Mouse (Mus musculus) intestine, embryonic 15.5 days (tissue): ENCODE results near the gene Prkcb. TPM values are rescaled to one million over a fixed set of nuclear protein-coding genes. Genes with fewer than 3 reads are reported as not detected.

ENCODE experiments used
- ATAC-seq: fragments of 200-750 bp; cut with Nextera tagmentation; 2 replicates; pipeline ENCODE4 v1.8.0; 2017; ENCODE audit warnings: moderate TSS enrichment, moderate library complexity
- H3K27ac ChIP-seq: fragments of 300-500 bp; sonication (generic); 2 replicates; pipeline ENCODE4 v1.5.1; 2015; ENCODE audit warnings: mild to moderate bottlenecking, inconsistent platforms
- H3K27me3 ChIP-seq: fragments of 300-500 bp; sonication (generic); replicated peaks from 2 replicates; pipeline ENCODE4 v1.6.1; 2015; ENCODE audit warnings: inconsistent platforms
- H3K36me3 ChIP-seq: fragments of 300-500 bp; sonication (generic); 2 replicates; pipeline ENCODE4 v1.6.1; 2015; ENCODE audit warnings: inconsistent platforms
- H3K4me1 ChIP-seq: fragments of 300-500 bp; sonication (generic); replicated peaks from 2 replicates; pipeline ENCODE4 v1.6.1; 2015; ENCODE audit warnings: inconsistent platforms
- H3K4me2 ChIP-seq: fragments of 300-500 bp; sonication (generic); replicated peaks from 2 replicates; pipeline ENCODE4 v1.6.1; 2015; ENCODE audit warnings: mild to moderate bottlenecking, inconsistent platforms
- H3K4me3 ChIP-seq: fragments of 300-500 bp; sonication (generic); replicated peaks from 2 replicates; pipeline ENCODE4 v1.5.1; 2015; ENCODE audit warnings: inconsistent platforms
- H3K9ac ChIP-seq: fragments of 300-500 bp; sonication (generic); 2 replicates; pipeline ENCODE4 v1.6.1; 2015; ENCODE audit warnings: inconsistent platforms
- H3K9me3 ChIP-seq: fragments of 300-500 bp; sonication (generic); 2 replicates; pipeline ENCODE4 v1.6.1; 2016; ENCODE audit warnings: inconsistent platforms
- WGBS: fragments of 180-500 bp; shearing (Covaris S2); methylation state at CpG from one replicate; pipeline ENCODE4 v1.1.7; 2015; 5-methylcytosine and 5-hydroxymethylcytosine counted together
- polyA plus RNA-seq: library from polyadenylated mRNA; unstranded; fragments of >200 nt; fragmentation: Nextera tagmentation; extraction: Ambion mirVana; gene quantifications from 2 replicates; pipeline ENCODE4 v1.2.1, GENCODE M21; 2015

Prkcb gene
- polyA plus RNA-seq, 1 experiment from 2014 or later: 12.3 TPM

DNA sequence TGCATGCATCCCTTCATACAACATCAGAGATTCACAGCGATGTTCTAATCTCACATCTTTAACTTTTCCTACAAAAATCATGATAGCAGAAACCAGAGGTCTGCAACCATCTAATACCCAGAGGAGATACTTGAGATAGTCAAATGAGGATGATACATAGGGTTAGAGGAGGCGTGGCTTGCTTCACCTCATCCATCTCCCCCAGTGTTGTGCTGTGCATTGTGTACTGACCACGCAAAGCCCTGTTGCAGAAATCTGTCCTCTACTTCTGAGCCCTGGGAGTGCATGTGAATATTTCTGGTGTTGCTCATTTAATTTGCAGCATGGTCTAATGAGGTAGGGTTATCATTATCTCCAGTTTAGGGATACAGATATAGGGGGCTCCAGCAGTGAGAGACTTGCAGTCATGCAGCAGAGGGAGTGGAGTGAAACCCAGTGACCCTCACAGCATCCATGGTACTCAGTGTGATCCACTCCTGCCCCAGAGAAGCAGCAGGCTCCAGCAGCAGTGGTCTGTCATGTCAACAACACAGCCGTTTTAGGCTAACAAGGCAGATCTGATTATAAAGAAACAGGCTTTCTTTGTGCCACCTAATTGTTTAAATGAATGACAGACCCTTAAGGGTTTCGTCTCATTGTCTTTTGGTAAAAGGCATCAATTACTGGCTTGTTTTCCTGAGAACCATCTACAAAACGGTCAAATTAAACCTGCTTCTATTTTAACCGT, 269.7 kb downstream of the Prkcb start:
- Histone ChIP-seq H3K36me3 (no peaks in the 10 kb centered on the region), H3K4me2 (no peak overlapping the region), H3K27ac (no peak overlapping the region), H3K27me3 (no peaks in the 10 kb centered on the region), H3K9me3 (no peaks in the 10 kb centered on the region), H3K9ac (no peak overlapping the region), H3K4me1 (no peaks in the 10 kb centered on the region), H3K4me3 (no peak overlapping the region)
- no peak for ATAC-seq
- 41% methylated on average over 7 of the region's 7 CpGs for WGBS

DNA sequence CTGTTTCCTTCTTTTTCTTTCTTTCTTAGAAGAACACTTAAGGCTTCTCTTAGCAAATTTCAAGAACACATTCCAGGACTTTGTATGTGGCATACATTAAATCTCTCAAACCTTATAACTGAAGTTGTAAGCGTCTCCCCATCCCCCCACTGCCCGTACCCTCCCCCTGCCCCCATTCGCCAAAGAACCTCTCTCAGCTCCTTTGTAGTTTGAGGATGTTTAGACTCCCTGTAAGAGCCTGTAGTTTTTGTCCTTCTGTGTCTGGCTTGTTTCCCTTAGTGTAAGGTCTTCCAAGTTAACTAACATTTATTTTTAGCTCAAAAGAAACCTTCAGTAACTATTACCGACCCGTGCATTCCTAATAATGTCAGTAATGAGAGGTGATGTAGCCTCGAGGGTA, 270.4 kb downstream of the Prkcb start:
- Histone ChIP-seq H3K9ac (no peak overlapping the region), H3K27ac (no peak overlapping the region), H3K36me3 (no peaks in the 10 kb centered on the region), H3K9me3 (no peaks in the 10 kb centered on the region), H3K4me2 (no peak overlapping the region), H3K4me3 (no peak overlapping the region), H3K27me3 (no peaks in the 10 kb centered on the region), H3K4me1 (no peaks in the 10 kb centered on the region)
- 33% methylated on average over 6 of the region's 6 CpGs for WGBS
- ATAC-seq: no peak

DNA sequence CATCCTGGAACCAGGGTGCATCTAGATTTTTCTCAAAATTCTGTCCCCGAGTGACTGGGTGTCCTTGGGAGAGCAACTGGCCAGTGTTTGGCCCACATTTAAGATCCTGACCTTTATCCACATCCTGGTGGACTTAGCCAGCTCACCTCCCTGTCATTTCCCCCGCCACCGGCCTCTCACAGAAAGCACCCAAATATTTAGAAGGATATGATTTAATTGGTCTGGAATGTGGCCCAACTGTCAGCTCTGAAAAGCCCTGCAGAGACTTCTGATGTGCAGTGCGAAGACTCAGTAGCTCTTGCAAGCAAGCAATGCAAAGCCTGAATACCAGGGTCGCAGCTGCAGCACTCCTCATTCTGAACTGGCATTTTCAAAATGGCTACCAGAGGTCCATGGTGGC, 274.0 kb downstream of the Prkcb start:
- no peaks in the 10 kb centered on the region for H3K9me3 ChIP-seq
- H3K36me3 ChIP-seq: no peaks in the 10 kb centered on the region
- 49% methylated on average over 5 of the region's 5 CpGs for WGBS
- no peak overlapping the region for H3K4me3 ChIP-seq
- no peak overlapping the region for H3K4me2 ChIP-seq
- no peaks in the 10 kb centered on the region for H3K27me3 ChIP-seq
- no peaks in the 10 kb centered on the region for H3K4me1 ChIP-seq
- no peak for ATAC-seq
- H3K27ac ChIP-seq: no peak overlapping the region
- H3K9ac ChIP-seq: no peak overlapping the region

DNA sequence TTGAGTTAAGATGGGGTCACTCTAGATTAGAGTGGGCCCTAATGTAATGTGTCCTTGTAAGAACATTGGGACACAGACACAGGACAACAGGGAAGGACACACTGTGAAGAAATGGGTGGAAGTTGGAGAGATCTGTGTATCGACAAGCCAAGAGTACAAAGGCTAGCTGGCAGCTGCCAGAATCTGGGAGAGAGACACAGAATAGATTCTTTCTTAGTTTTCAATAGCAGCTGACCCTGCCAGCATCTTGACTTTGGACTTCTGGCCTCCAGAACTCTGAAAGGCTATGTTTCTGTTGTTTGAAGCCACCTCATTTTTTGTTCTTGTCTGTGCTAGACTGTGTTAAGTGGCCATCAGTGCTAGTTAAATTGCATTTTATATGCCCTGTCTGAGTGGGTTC, 276.8 kb downstream of the Prkcb start:
- no peak for ATAC-seq

DNA sequence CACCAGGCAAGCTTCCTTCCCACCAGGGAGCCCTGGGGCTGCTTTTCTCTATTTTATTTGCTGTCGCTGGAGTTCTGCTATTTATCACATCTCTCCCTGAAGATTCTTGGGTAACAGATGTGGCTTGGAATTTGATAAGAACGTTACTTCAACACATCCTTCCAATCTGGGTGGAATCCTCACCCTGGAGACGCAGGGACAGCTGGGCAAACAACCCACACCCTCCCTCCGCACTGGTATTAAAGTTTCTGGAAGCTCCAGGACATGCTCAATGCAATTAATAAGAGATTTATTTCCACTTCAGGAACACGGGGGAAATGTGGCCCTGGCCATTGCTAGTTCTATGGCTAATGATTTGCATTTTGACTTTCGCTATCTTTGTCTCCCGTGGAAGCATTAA, 277.5 kb downstream of the Prkcb start:
- Histone ChIP-seq H3K4me3 (no peak overlapping the region), H3K9me3 (no peaks in the 10 kb centered on the region), H3K36me3 (no peaks in the 10 kb centered on the region), H3K27me3 (no peaks in the 10 kb centered on the region), H3K9ac (no peak overlapping the region), H3K4me2 (no peak overlapping the region), H3K27ac (no peak overlapping the region), H3K4me1 (no peaks in the 10 kb centered on the region)
- WGBS: 34% methylated on average over 7 of the region's 7 CpGs
- ATAC-seq: no peak

More for the DNA sequence above, 276.8 kb downstream of the Prkcb start:
- Histone ChIP-seq H3K27me3 (no peaks in the 10 kb centered on the region), H3K4me1 (no peaks in the 10 kb centered on the region), H3K4me2 (no peak overlapping the region), H3K4me3 (no peak overlapping the region), H3K9ac (no peak overlapping the region), H3K27ac (no peak overlapping the region), H3K9me3 (no peaks in the 10 kb centered on the region), H3K36me3 (no peaks in the 10 kb centered on the region)
- WGBS: 58% methylated on average over 1 of the region's 1 CpGs

DNA sequence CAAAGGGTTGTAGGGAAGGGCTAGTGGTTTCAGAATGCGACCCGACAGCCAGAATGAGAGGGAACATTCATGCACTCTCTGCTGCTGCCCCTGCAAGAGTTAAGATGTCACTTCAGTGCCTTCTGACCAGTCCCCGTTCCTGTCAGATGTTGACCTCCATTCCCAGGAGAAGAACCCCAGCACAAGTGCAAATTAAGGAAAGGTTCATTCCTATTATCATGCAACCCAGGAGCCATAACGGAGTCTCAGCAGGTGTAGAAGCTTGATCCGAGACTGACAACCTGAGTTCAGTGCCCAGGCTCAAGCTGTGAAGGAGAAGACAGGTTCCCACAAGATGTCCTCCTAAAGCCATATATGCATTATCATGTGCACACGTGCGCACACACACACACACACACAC, 280.2 kb downstream of the Prkcb start:
- Histone ChIP-seq H3K36me3 (no peaks in the 10 kb centered on the region), H3K27me3 (no peaks in the 10 kb centered on the region), H3K27ac (no peak overlapping the region), H3K9ac (no peak overlapping the region), H3K4me3 (no peak overlapping the region), H3K4me2 (no peak overlapping the region), H3K9me3 (no peaks in the 10 kb centered on the region), H3K4me1 (no peaks in the 10 kb centered on the region)
- WGBS: 81% methylated on average over 7 of the region's 7 CpGs
- no peak for ATAC-seq

DNA sequence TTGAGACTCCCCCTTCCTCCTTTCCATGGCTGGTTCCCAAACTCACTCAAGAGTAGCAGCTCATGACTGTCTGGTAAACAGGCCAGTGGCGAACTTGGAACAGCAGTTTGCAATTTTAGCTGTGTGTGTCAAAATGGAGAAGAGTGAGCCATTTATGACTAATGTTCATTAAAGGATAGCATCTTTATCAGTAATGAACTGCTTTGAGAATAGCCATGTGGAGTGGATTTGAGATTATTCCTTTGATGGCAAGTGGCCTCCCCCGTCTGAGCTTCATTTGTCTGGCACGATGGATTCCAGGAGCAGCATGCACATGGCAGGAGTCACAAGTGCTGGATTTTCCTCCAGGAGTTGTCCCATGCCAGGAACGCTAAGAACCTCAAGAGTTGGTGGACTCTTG, 281.9 kb downstream of the Prkcb start:
- no peak overlapping the region for H3K4me3 ChIP-seq
- H3K27ac ChIP-seq: no peak overlapping the region
- H3K4me2 ChIP-seq: no peak overlapping the region
- H3K9ac ChIP-seq: no peak overlapping the region
- H3K9me3 ChIP-seq: no peaks in the 10 kb centered on the region
- no peaks in the 10 kb centered on the region for H3K36me3 ChIP-seq
- WGBS: 65% methylated on average over 4 of the region's 4 CpGs
- ATAC-seq: no peak
- no peaks in the 10 kb centered on the region for H3K4me1 ChIP-seq
- no peaks in the 10 kb centered on the region for H3K27me3 ChIP-seq

DNA sequence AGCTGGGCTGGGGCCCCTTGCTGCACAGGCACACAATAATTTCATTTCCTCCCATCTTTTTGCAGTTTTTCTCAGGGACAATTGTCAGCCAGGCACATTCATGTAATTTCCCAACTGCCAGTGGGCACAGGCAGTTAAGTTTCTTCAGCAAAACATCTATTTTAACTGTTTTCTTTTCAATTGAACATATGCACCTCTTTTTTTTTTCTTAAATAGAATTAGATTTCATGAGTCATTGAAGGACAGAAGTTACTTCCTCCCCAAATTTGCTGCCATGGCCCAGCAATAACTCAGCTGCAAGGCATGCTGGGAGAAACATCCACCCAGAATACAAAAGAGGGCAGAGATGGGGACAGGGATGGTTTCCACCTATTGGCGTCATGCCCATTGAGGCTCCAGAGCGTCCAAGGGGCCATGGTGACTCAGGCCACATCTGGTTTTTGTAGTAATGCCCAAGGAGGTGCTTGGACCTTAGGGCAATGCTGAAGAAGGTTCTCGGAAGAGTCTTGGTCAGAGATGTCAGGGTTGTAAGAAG, 284.6 kb downstream of the Prkcb start:
- H3K9me3 ChIP-seq: no peaks in the 10 kb centered on the region

DNA sequence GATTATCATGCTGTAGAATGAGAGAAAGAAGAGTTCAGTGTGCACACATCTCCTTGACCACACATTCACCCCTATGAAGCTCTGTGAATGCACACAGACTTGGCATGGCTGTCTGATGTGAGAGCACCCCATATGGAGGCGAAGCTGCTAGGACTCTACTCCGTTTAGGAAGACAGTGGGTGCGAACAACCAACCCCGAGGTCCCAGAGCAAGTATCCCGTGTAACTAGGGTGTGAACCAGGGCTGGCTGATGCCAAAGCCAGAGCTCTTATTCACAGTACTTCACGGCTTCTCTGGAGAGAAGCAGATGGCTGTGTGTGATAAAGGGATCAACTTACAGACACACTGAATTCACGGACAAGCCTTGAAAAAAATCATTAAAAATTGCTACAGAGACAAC, 285.9 kb downstream of the Prkcb start:
- Histone ChIP-seq H3K4me3 (no peak overlapping the region), H3K4me1 (no peaks in the 10 kb centered on the region), H3K27me3 (no peaks in the 10 kb centered on the region), H3K27ac (no peak overlapping the region), H3K9ac (no peak overlapping the region), H3K36me3 (no peaks in the 10 kb centered on the region), H3K4me2 (no peak overlapping the region), H3K9me3 (no peaks in the 10 kb centered on the region)
- no peak for ATAC-seq
- 76% methylated on average over 7 of the region's 7 CpGs for WGBS

More for the DNA sequence above, 284.6 kb downstream of the Prkcb start:
- no peak overlapping the region for H3K4me2 ChIP-seq
- 83% methylated on average over 3 of the region's 3 CpGs for WGBS
- H3K36me3 ChIP-seq: no peaks in the 10 kb centered on the region
- no peak for ATAC-seq
- no peak overlapping the region for H3K9ac ChIP-seq
- no peaks in the 10 kb centered on the region for H3K27me3 ChIP-seq
- H3K27ac ChIP-seq: no peak overlapping the region
- no peaks in the 10 kb centered on the region for H3K4me1 ChIP-seq
- H3K4me3 ChIP-seq: no peak overlapping the region

DNA sequence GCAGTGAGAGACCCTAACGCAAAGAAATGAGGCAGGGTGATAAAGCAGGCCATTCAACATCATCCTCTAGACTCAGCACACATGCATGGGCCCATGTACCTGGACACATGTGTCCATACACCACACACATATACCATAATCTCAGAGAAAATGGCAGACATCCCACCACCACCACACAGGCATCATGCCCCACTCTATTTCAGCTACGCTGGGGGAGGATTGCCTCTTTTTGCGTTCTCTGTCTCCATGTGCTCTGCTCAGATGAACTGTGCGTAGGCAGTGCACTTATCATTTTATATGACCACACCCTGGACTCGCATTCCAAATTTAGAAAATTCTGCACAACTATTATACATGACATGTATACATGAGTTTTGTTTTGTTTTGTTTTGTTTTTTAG, 286.5 kb downstream of the Prkcb start:
- Histone ChIP-seq H3K9ac (no peak overlapping the region), H3K36me3 (no peaks in the 10 kb centered on the region), H3K4me3 (no peak overlapping the region), H3K27ac (no peak overlapping the region), H3K9me3 (no peaks in the 10 kb centered on the region), H3K4me1 (no peaks in the 10 kb centered on the region), H3K4me2 (no peak overlapping the region), H3K27me3 (no peaks in the 10 kb centered on the region)
- WGBS: 81% methylated on average over 5 of the region's 5 CpGs
- no peak; the same call in 1 of the 2 replicates for ATAC-seq

DNA sequence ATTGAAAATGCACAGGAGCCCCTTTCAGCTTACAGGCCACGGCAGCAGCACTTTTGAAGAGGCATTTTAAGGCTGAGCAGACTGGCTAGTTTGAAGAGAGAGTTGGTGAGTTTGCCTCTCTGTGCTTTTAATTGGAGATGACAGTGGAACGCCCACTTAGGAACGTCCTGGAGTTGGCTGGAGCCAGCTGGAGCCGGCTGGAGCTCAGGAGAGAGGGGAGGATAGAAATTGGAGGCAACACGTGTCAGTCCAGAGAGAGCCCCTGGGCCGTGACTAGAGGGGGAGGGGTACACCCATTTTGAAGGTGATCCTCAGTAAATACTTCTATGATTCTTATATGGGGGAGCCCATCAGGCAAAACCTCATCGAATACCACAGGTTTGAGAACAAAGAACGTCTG, 287.0 kb downstream of the Prkcb start:
- Histone ChIP-seq H3K4me3 (no peak overlapping the region), H3K36me3 (no peaks in the 10 kb centered on the region), H3K9ac (no peak overlapping the region), H3K27ac (no peak overlapping the region), H3K27me3 (no peaks in the 10 kb centered on the region), H3K9me3 (no peaks in the 10 kb centered on the region), H3K4me1 (no peaks in the 10 kb centered on the region), H3K4me2 (no peak overlapping the region)
- peak; percentile 72 for ATAC-seq
- 39% methylated on average over 8 of the region's 8 CpGs for whole genome bisulfite sequencing

DNA sequence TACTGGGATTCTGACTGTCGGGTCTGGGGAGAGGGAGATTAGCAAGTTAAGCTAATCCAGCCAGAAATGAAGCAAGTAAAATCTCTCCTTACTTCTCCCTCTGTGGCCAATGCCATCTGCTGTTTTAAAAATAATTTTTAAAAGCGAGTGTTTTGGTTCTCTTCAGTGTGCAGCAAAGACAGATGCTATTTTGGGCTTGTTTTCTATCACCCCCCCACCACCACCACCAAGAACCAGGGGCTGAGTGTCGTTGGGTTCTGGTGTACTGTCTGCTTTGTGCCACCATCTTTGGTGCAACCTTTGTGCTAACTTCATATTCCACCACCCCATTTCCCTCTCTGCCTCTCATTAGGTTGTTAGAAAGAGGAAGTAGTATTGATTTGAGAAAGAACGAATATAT, 289.0 kb downstream of the Prkcb start:
- H3K4me3 ChIP-seq: no peak overlapping the region
- H3K27me3 ChIP-seq: no peaks in the 10 kb centered on the region
- no peaks in the 10 kb centered on the region for H3K9me3 ChIP-seq
- no peak overlapping the region for H3K9ac ChIP-seq
- no peaks in the 10 kb centered on the region for H3K36me3 ChIP-seq
- H3K4me2 ChIP-seq: no peak overlapping the region
- no peak for ATAC-seq
- WGBS: 86% methylated on average over 4 of the region's 4 CpGs
- H3K4me1 ChIP-seq: no peaks in the 10 kb centered on the region
- no peak overlapping the region for H3K27ac ChIP-seq

DNA sequence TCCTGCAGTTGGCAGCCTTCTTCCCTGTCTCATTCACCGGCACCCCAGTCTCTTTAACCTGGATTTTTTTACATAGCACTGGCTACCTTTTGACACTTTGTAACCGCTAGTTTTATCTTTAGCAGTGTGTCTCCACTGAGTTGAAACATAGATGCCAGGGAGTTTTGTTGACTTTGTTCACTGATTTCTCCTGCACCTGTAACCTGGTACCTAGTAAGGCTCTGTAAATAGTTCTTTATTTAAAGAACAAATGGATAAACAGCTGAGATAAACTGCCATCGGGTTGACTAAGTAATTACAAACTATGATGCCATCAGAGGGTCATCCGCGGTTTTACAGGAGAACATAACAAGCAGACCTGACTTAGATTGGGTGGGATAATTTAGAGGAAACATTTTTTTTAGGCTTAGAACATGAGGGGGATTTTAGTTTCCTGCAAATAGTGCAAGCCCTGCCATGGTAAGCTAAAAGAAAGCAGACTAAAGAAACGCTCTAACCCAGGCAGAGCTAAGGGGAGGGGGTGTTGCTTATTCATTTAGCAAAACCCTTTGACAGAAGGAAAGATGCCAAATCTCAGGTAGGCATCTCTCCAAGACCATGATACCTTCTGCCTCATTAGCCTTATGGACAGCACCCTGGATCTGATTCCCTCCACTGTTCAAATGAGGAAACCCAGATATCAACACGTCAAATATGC, 291.1 kb downstream of the Prkcb start:
- no peaks in the 10 kb centered on the region for H3K9me3 ChIP-seq
- no peaks in the 10 kb centered on the region for H3K4me1 ChIP-seq
- WGBS: 62% methylated on average over 7 of the region's 7 CpGs
- H3K36me3 ChIP-seq: no peaks in the 10 kb centered on the region
- H3K27me3 ChIP-seq: no peaks in the 10 kb centered on the region
- H3K4me3 ChIP-seq: no peak overlapping the region
- no peak overlapping the region for H3K4me2 ChIP-seq
- H3K9ac ChIP-seq: no peak overlapping the region
- ATAC-seq: no peak
- no peak overlapping the region for H3K27ac ChIP-seq
